Comparison of ENCODE assay signal across 26 mouse cellular contexts in the genomic region with DNA sequence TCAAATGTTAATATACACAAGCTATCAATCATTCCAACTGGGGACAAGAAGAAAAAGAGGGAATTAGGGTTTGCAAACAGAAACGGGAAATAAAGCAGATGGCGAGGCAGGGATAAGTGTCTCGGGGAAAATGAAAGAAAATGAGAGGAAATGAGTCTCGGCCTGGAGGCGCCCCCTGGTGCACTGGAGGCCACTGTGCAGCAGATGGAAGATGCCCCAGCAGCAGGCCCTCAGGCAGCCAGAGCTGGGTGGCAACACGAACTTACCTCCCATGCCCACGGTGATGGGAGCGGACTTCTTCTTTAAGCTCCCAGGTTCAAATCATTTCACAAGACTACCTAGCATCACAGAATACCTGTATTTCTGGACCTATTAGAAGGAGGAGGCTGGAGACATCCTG.
DNase-seq lines count a peak whose midpoint lies in the region; ATAC-seq and TF ChIP-seq lines count a peak whose summit lies in the region.
"Had no signal": no experiment of that assay in that cellular context is flagged by ENCODE, and none has a peak within 500 bp of the region (broad histone marks: within the 10 kb centered on the region; RNA-seq: fewer than 3 reads in every experiment).

No protein-coding gene starts in this region.

- peaks cover 9% of the 10 kb centered on the region for H3K4me1 ChIP-seq in heart, embryonic 12.5 days (replicated peaks)
- H3K4me1 ChIP-seq in liver, adult 2 months (ENCODE audit: control insufficient read depth, insufficient read depth, low read length): no peaks in the 10 kb centered on the region; the same call in 1 of the 2 replicates
- no peaks in the 10 kb centered on the region for H3K4me1 ChIP-seq in ES-Bruce4 (ENCODE audit: control insufficient read depth, insufficient read depth, low read length)
- H3K4me1 ChIP-seq: forebrain, embryonic 10.5 days had no signal

- TF ChIP-seq EP300 in ES-Bruce4 (IDR thresholded peaks at IDR 0.05; ENCODE audit: insufficient read depth, low read depth, low read length): no peak

- H3K36me3 ChIP-seq in heart, embryonic 12.5 days: peaks cover 7% of the 10 kb centered on the region; the same call in 1 of the 2 replicates
- no peaks in the 10 kb centered on the region for H3K36me3 ChIP-seq in liver, adult 2 months (ENCODE audit: control insufficient read depth, insufficient read depth, low read length)
- H3K36me3 ChIP-seq in ES-Bruce4 (ENCODE audit: control insufficient read depth, insufficient read depth, low read length, poor library complexity, severe bottlenecking): no peaks in the 10 kb centered on the region
- H3K36me3 ChIP-seq: embryonic facial prominence, embryonic 15.5 days; hindbrain, embryonic 15.5 days; liver, embryonic 13.5 days; midbrain, embryonic 15.5 days had no signal

- no peaks in the 10 kb centered on the region for H3K27me3 ChIP-seq in heart, embryonic 12.5 days (replicated peaks)
- no peaks in the 10 kb centered on the region for H3K27me3 ChIP-seq in liver, adult 2 months (ENCODE audit: control insufficient read depth, insufficient read depth, low read length)
- H3K27me3 ChIP-seq in ES-Bruce4 (ENCODE audit: control insufficient read depth, insufficient read depth, low read length, poor library complexity, severe bottlenecking): no peaks in the 10 kb centered on the region
- H3K27me3 ChIP-seq: embryonic facial prominence, embryonic 15.5 days; heart, embryonic 13.5 days; hindbrain, embryonic 15.5 days; liver, embryonic 13.5 days; megakaryocyte, embryonic 14.5 days; midbrain, embryonic 15.5 days had no signal

- peak; percentile 73 for DNase-seq in heart, adult 11 months
- no peak for DNase-seq in liver, adult 2 months (ENCODE audit: extremely low read depth, low read depth, low spot score)
- no peak for DNase-seq in liver
- no peak for DNase-seq in brain, embryonic 14.5 days (ENCODE audit: low read depth)
- DNase-seq in cerebellum, adult 11 months: no peak
- no peak for DNase-seq in right cerebral cortex, postnatal 10 days (ENCODE audit: low spot score in 2 of 2)
- DNase-seq: adrenal gland, postnatal 25 days; cerebellum, adult 18-20 months; cerebellum, postnatal 25 days; forebrain, postnatal 0 days; kidney, adult 11 months; kidney, postnatal 10 days; left cerebral cortex, postnatal 4 days; liver, embryonic 13.5 days; lung, postnatal 14 days; right cerebral cortex, postnatal 14 days; thymus, postnatal 14 days had no signal

- H3K27ac ChIP-seq in heart, embryonic 12.5 days (ENCODE audit: poor library complexity, severe bottlenecking): no peak overlapping the region
- H3K27ac ChIP-seq in liver, adult 2 months (replicated peaks; ENCODE audit: insufficient read depth, low read depth, low read length): no peak overlapping the region
- H3K27ac ChIP-seq in ES-Bruce4 (ENCODE audit: insufficient read depth, low read length): no peak overlapping the region
- H3K27ac ChIP-seq: embryonic facial prominence, embryonic 15.5 days; forebrain, embryonic 10.5 days; heart, embryonic 13.5 days; hindbrain, embryonic 15.5 days; liver, embryonic 13.5 days; midbrain, embryonic 15.5 days had no signal

- H3K9ac ChIP-seq in heart, embryonic 12.5 days: no peak overlapping the region
- no peak overlapping the region for H3K9ac ChIP-seq in liver, adult 2 months (ENCODE audit: low read depth, low read length)
- H3K9ac ChIP-seq in ES-Bruce4 (ENCODE audit: low read depth, poor library complexity, severe bottlenecking): no peak overlapping the region
- H3K9ac ChIP-seq: embryonic facial prominence, embryonic 15.5 days; forebrain, postnatal 0 days; heart, embryonic 13.5 days; hindbrain, embryonic 15.5 days; liver, embryonic 13.5 days; midbrain, embryonic 15.5 days had no signal

- TF ChIP-seq POLR2A in liver, adult 2 months (IDR thresholded peaks at IDR 0.05; ENCODE audit: extremely low read depth, insufficient read depth, low read length): no peak
- no peak for TF ChIP-seq POLR2A in ES-Bruce4 (IDR thresholded peaks at IDR 0.05; ENCODE audit: insufficient read depth, low read length)
- TF ChIP-seq POLR2A in brain, embryonic 14.5 days (IDR thresholded peaks at IDR 0.05; ENCODE audit: borderline replicate concordance, extremely low read depth, insufficient read depth, insufficient read length, poor library complexity, severe bottlenecking): no peak

- no peaks in the 10 kb centered on the region; the same call in 1 of the 2 replicates for H3K9me3 ChIP-seq in heart, embryonic 12.5 days (replicated peaks)
- H3K9me3 ChIP-seq in ES-Bruce4 (replicated peaks; ENCODE audit: control insufficient read depth, insufficient read depth, low read length, poor library complexity, severe bottlenecking): no peaks in the 10 kb centered on the region
- H3K9me3 ChIP-seq: embryonic facial prominence, embryonic 15.5 days; forebrain, embryonic 10.5 days; heart, embryonic 13.5 days; hindbrain, embryonic 15.5 days; liver, embryonic 13.5 days; midbrain, embryonic 15.5 days had no signal

- no peak overlapping the region for H3K4me3 ChIP-seq in heart, embryonic 12.5 days
- no peak overlapping the region for H3K4me3 ChIP-seq in liver, adult 2 months (ENCODE audit: insufficient read depth, low read depth, low read length)
- H3K4me3 ChIP-seq in ES-Bruce4 (ENCODE audit: low read depth, low read length): no peak overlapping the region
- H3K4me3 ChIP-seq: embryonic facial prominence, embryonic 15.5 days; forebrain, embryonic 10.5 days; heart, embryonic 13.5 days; hindbrain, embryonic 15.5 days; liver, embryonic 13.5 days; megakaryocyte, embryonic 14.5 days; midbrain, embryonic 15.5 days; myocyte had no signal

- no peak overlapping the region for H3K4me2 ChIP-seq in heart, embryonic 12.5 days
- H3K4me2 ChIP-seq: embryonic facial prominence, embryonic 15.5 days; heart, embryonic 13.5 days; hindbrain, embryonic 15.5 days; liver, embryonic 13.5 days; midbrain, embryonic 15.5 days had no signal

- WGBS in heart, embryonic 12.5 days: 85% methylated on average over 8 of the region's 8 CpGs
- WGBS in liver, adult 2 months: 94% methylated on average over 8 of the region's 8 CpGs

- H3K79me2 ChIP-seq in liver, adult 2 months (ENCODE audit: control insufficient read depth, insufficient read depth, low read length): no peaks in the 10 kb centered on the region

- ATAC-seq in heart, embryonic 12.5 days (ENCODE audit: insufficient number of reproducible peaks, low FRiP score): no peak
- ATAC-seq: forebrain, postnatal 0 days; midbrain, embryonic 15.5 days had no signal

- TF ChIP-seq CTCF in liver, adult 2 months (IDR thresholded peaks at IDR 0.05; ENCODE audit: low read depth, low read length): peak; percentile 13; the same call in 1 of the 2 replicates
- peak; percentile 43 for TF ChIP-seq CTCF in ES-Bruce4 (IDR thresholded peaks at IDR 0.05; ENCODE audit: low read depth, low read length)
- peak; percentile 15; the same call in 1 of the 2 replicates for TF ChIP-seq CTCF in brain, embryonic 14.5 days (IDR thresholded peaks at IDR 0.05; ENCODE audit: borderline replicate concordance, extremely low read depth, insufficient read depth, insufficient read length)
